Mouse (Mus musculus) neural tube, embryonic 14.5 days (tissue): ENCODE results near the gene Kcnc4. TPM values are rescaled to one million over a fixed set of nuclear protein-coding genes. Genes with fewer than 3 reads are reported as not detected.
A peak's percentile ranks its signal among the peaks of the same experiment; 100 is the strongest.

Experiments used
- ATAC-seq: fragments of 200-750 bp; cut with Nextera tagmentation; 2 replicates; pipeline ENCODE4 v1.8.0; 2017; ENCODE audit warnings: low read depth, mild to moderate bottlenecking, moderate TSS enrichment, moderate library complexity
- H3K27ac ChIP-seq: fragments of 300-500 bp; sonication (generic); 2 replicates; pipeline ENCODE4 v1.5.1; 2014; ENCODE audit warnings: low read depth, mild to moderate bottlenecking, control low read depth, low read length, moderate library complexity, mixed read lengths
- H3K27me3 ChIP-seq: fragments of 300-500 bp; sonication (generic); 2 replicates; pipeline ENCODE4 v1.6.1; 2014; ENCODE audit warnings: low read length; ENCODE audit not compliant: control insufficient read depth, insufficient read depth
- H3K36me3 ChIP-seq: fragments of 300-500 bp; sonication (generic); 2 replicates; pipeline ENCODE4 v1.6.1; 2014; ENCODE audit warnings: low read length, mixed read lengths; ENCODE audit not compliant: control insufficient read depth, insufficient read depth
- H3K4me1 ChIP-seq: fragments of 300-500 bp; sonication (generic); 2 replicates; pipeline ENCODE4 v1.6.1; 2014; ENCODE audit warnings: low read length; ENCODE audit not compliant: control insufficient read depth, insufficient read depth
- H3K4me2 ChIP-seq: fragments of 300-500 bp; sonication (generic); 2 replicates; pipeline ENCODE4 v1.6.1; 2014; ENCODE audit warnings: mild to moderate bottlenecking, low read depth, low read length, control low read depth
- H3K4me3 ChIP-seq: fragments of 300-500 bp; sonication (generic); 2 replicates; pipeline ENCODE4 v1.5.1; 2014; ENCODE audit warnings: low read depth, low read length, control low read depth, mixed read lengths
- H3K9ac ChIP-seq: fragments of 300-500 bp; sonication (generic); replicated peaks from 2 replicates; pipeline ENCODE4 v1.6.1; 2014; ENCODE audit warnings: low read depth, mild to moderate bottlenecking, control low read depth, low read length, mixed read lengths
- H3K9me3 ChIP-seq: fragments of 300-500 bp; sonication (generic); 2 replicates; pipeline ENCODE4 v1.6.1; 2016; ENCODE audit warnings: low read length; ENCODE audit not compliant: control insufficient read depth
- WGBS: fragments of 180-500 bp; shearing (Covaris S2); extraction: QIAGEN DNeasy Blood & Tissue Kit; methylation state at CpG from one replicate; pipeline ENCODE4 v1.1.7; 2014; 5-methylcytosine and 5-hydroxymethylcytosine counted together
- polyA plus RNA-seq: library from polyadenylated mRNA; unstranded; fragments of >200 nt; fragmentation: Nextera tagmentation; extraction: Ambion mirVana; gene quantifications from 2 replicates; pipeline ENCODE4 v1.2.1, GENCODE M21; 2014

The Kcnc4 gene
- polyA plus RNA-seq, 1 experiment from 2014 or later, result 7.7 TPM

DNA sequence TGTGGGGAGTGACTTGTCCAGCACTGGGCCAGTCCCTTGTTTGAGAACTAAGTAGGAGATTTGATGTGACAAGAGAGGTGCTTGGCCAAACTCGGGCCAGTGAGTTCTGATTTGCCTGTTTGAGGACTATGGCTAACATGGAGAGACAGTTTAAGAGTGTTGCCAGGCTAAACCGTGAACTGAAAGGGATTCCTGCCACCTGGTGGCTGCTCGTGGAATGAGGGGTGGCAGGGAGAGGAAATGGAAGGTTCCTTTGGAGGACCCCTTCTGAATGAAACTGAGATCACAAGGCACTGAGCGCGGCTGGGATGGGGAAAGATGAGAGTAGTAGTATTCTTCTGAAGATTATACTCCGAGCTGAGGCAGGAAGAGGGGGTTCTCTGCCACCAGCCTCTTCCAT, 7.2 kb upstream of the Kcnc4 start:
- no peak overlapping the region for H3K4me2 ChIP-seq
- H3K27me3 ChIP-seq, result peaks cover 3% of the 10 kb centered on the region; the same call in 1 of the 2 replicates
- ATAC-seq, result peak; percentile 54; the same call in 1 of the 2 replicates
- WGBS, result 6% methylated on average over 6 of the region's 6 CpGs
- no peak overlapping the region for H3K9ac ChIP-seq
- no peaks in the 10 kb centered on the region for H3K36me3 ChIP-seq
- H3K4me1 ChIP-seq, result no peaks in the 10 kb centered on the region
- H3K9me3 ChIP-seq, result no peaks in the 10 kb centered on the region
- H3K27ac ChIP-seq, result no peak overlapping the region
- H3K4me3 ChIP-seq, result no peak overlapping the region

DNA sequence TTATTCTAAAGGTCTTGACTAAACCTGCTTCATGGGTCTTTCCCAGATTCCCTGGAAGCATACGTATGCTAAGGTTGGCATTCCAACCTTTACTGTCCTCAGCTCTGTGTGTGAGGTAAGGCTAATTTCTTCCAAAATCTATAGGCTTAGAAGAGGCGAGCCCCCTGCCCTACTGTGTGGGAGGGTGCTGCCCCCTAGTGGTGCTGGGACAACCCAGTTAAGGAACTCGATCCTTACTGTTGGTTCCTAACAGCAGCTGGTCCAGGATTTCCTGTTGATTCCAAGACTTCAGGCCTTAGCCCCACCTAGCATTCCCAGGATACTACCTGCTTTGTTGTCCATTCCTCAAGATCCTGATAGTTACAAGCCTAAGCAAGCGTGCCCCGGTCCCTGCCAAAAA, 2.8 kb upstream of the Kcnc4 start:
- H3K4me2 ChIP-seq, result no peak overlapping the region
- H3K27me3 ChIP-seq, result peaks cover 40% of the 10 kb centered on the region
- peaks cover 17% of the 10 kb centered on the region for H3K4me1 ChIP-seq
- no peak overlapping the region for H3K9ac ChIP-seq
- no peak overlapping the region for H3K4me3 ChIP-seq
- WGBS, result 12% methylated on average over 5 of the region's 5 CpGs
- no peak overlapping the region for H3K27ac ChIP-seq
- no peak for ATAC-seq
- no peaks in the 10 kb centered on the region for H3K36me3 ChIP-seq
- no peaks in the 10 kb centered on the region for H3K9me3 ChIP-seq

DNA sequence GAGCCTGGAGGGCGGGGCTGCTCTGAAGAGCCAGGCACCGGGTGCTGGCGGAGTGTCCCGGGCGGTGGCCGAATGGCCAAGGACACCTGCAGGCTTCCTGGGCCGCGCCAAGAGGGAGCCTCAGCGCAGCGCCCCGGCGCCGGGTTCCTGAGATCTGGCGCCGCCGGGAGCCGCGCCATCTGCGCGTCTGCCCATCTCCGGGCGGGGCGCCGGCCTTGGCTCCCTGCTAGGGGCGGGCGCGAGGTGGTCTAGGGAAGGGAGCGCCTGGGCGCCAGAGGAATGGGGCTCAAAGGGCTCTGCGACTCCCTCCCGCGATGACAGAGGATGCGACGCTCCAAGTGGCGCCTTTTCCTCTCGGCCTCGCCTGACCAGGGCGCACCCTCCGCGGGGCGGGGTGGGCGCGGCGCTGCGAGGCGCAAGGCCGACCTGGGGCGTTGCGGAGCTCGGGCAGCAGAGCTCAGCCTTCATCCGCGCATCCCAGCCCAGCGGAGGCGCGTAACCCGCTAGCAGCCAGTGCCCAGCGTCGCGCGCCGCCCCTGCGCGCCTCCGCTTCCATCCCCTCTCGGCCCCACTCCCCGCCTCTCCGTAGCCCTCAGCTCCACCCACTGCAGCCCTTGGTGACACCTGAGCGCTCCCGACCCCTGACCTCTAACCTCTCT, 550 bp upstream of the Kcnc4 start:
- no peak overlapping the region for H3K27ac ChIP-seq
- WGBS, result under 1% methylated on average over 45 of the region's 69 CpGs
- peak; percentile 64 for ATAC-seq
- peaks cover 52% of the 10 kb centered on the region for H3K27me3 ChIP-seq
- H3K9me3 ChIP-seq, result no peaks in the 10 kb centered on the region
- peaks cover 17% of the 10 kb centered on the region for H3K4me1 ChIP-seq
- H3K9ac ChIP-seq, result peak overlapping the region; percentile 57
- no peaks in the 10 kb centered on the region for H3K36me3 ChIP-seq
- H3K4me3 ChIP-seq, result peak overlapping the region; percentile 57
- H3K4me2 ChIP-seq, result peak overlapping the region; percentile 96

DNA sequence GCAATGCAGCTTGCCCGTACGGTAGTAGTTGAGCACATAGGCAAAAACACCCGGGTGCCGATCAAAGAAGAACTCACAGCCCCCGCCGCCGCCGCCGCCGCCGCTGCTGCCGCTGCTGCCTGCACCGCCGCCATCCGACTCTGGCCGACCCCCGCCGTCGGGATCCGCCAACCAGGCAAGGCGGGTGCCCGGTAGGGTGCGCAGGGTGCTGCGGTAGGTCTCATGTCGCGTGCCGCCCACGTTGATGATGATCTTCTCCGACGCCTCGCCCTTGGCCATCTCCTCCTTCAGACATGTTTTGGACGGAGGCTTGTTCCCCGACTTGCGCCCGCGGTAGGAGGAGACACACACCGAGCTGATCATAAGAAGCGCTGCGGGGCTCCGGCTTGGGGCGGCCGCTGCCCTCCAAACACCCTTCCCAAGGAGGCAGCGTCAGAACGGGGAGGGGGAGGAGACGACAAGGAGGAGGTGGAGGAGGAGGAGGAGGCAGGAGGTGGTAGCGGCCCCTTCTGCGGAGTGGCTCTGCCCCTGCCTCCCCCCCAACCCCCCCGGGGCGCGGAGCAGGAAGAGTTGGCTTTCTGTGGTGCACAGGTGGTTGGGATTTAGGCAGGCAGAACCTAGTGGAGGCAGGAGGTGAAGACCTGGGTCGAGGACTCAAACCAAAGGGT, 690 bp downstream of the Kcnc4 start:
- Histone ChIP-seq H3K4me3 (peak overlapping the region; percentile 57), H3K4me1 (peaks cover 17% of the 10 kb centered on the region), H3K36me3 (no peaks in the 10 kb centered on the region), H3K27me3 (peaks cover 52% of the 10 kb centered on the region), H3K9ac (peak overlapping the region; percentile 57), H3K4me2 (peak overlapping the region; percentile 96), H3K9me3 (no peaks in the 10 kb centered on the region), H3K27ac (no peak overlapping the region)
- WGBS, result under 1% methylated on average over 50 of the region's 51 CpGs
- ATAC-seq, result 0 out of 2 replicates have a peak, but pooled peaks have one; percentile 13

DNA sequence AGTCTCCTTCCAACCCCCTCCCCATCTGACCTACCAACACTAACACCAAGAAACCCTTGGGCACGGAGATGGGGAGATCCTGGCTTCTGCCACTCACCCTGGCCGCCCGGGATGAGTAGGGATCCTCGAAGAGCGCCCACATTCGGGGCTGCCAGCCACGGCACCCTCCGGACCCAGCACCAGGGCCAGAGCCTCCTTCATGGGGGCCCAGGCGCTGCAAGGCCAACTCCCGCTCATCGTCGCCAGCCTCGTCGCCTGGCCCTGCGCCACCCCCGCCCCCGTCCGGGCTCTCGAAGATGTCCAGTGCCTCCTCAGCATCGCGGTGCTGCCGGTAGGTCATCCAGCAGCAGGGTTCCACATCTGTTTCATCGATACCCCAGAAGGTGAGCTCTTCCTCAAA, 1.2 kb downstream of the Kcnc4 start:
- Histone ChIP-seq H3K27ac (no peak overlapping the region), H3K4me3 (peak overlapping the region; percentile 57), H3K27me3 (peaks cover 52% of the 10 kb centered on the region), H3K4me1 (peaks cover 17% of the 10 kb centered on the region), H3K9ac (peak overlapping the region; percentile 22; the same call in 1 of the 2 replicates), H3K9me3 (no peaks in the 10 kb centered on the region), H3K4me2 (peak overlapping the region; percentile 96), H3K36me3 (no peaks in the 10 kb centered on the region)
- ATAC-seq, result no peak
- WGBS, result 2% methylated on average over 23 of the region's 23 CpGs

DNA sequence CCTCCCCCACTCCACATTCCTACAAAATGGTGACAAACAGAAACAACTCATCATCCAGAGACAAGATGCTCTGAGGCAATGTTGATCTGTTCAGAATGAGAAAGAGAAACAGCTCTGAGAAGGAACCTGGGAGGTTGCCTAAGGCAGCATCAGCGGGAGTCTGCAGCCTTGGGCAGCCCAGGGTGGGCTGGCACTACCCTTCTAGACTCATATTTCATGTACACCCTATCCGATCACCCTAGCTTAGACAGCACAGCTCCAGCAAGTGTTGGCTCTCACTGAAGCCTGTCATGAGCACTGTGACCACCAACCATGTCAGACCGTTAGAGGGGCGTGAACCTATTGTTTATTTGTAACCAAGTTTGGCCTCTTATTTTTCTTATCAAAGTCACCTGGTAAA, 5.1 kb downstream of the Kcnc4 start:
- 82% methylated on average over 4 of the region's 4 CpGs for WGBS

DNA sequence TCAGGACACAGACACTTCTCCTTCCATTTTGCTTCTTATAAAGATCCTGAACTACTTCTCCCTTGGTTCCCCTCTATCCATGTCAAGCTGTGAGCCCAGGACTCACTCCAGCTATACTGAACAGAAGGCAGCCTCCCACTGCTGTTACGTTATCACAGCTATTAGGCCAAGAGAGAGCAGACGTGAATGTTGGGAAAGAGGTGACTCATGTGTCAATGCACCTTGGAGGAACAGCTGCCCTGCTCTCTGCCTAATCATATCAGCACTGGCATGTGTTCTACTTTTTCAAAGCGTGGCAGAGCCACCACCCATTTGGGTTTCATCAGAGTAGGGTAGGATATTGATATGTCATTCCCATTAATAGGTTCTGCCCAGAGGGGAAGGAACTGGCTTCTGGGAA, 12.5 kb downstream of the Kcnc4 start:
- WGBS, result 74% methylated on average over 3 of the region's 3 CpGs
- H3K9ac ChIP-seq, result no peak overlapping the region
- H3K27ac ChIP-seq, result no peak overlapping the region
- no peak overlapping the region for H3K4me3 ChIP-seq
- no peaks in the 10 kb centered on the region for H3K27me3 ChIP-seq
- H3K9me3 ChIP-seq, result no peaks in the 10 kb centered on the region
- no peaks in the 10 kb centered on the region for H3K4me1 ChIP-seq
- H3K4me2 ChIP-seq, result no peak overlapping the region
- ATAC-seq, result no peak
- no peaks in the 10 kb centered on the region for H3K36me3 ChIP-seq

More for the DNA sequence above, 5.1 kb downstream of the Kcnc4 start:
- ATAC-seq, result no peak
- Histone ChIP-seq H3K27ac (no peak overlapping the region), H3K4me2 (no peak overlapping the region), H3K4me1 (peaks cover 15% of the 10 kb centered on the region), H3K9ac (no peak overlapping the region), H3K9me3 (no peaks in the 10 kb centered on the region), H3K36me3 (no peaks in the 10 kb centered on the region), H3K27me3 (peaks cover 31% of the 10 kb centered on the region), H3K4me3 (no peak overlapping the region)

DNA sequence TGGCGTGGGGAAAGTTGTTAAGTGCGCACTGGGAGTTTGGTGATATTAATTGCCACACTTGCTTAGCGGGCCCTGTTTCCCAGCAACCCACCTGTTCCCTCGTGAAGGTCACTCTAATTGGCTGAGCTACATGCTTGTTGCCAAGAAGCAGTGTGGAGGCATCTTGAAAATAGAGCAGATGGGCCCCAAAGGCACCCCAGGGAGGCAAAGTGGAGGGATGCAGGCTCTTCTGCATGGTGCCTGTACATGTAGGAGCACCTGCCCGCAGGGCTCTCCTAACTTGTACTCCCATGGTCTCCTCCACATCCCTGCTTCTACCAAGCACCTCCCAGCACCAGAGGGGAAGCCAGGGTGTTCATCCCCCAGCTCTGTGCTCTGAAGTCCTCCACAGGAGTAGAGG, 15.5 kb downstream of the Kcnc4 start:
- no peaks in the 10 kb centered on the region for H3K9me3 ChIP-seq
- no peak overlapping the region for H3K27ac ChIP-seq
- H3K36me3 ChIP-seq, result no peaks in the 10 kb centered on the region
- H3K4me3 ChIP-seq, result no peak overlapping the region
- no peaks in the 10 kb centered on the region for H3K27me3 ChIP-seq
- ATAC-seq, result no peak
- WGBS, result 74% methylated on average over 5 of the region's 5 CpGs
- no peak overlapping the region for H3K4me2 ChIP-seq
- no peaks in the 10 kb centered on the region for H3K4me1 ChIP-seq
- no peak overlapping the region for H3K9ac ChIP-seq

DNA sequence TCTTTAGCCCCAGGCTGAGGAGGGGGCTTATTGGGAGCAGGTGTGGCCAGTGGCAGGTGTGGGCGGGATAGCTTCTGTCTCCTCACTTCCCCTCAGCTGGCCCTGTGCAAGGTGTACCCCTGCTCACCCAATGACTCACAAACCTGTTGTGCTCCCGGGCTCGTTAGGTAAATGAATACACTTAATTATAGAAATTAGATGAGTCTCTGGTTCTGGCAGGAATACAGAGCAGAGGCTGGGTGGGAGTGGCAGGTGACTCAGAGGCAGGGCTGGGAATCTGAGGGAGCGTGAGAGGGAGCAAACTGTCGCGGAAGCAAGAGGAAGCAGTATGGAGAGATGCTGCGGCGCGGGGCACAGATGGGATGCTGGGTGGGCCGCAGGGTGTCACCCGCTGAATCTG, 17.2 kb downstream of the Kcnc4 start:
- no peak for ATAC-seq

More for the DNA sequence above, 17.2 kb downstream of the Kcnc4 start:
- H3K9me3 ChIP-seq, result no peaks in the 10 kb centered on the region
- H3K36me3 ChIP-seq, result no peaks in the 10 kb centered on the region
- H3K27ac ChIP-seq, result no peak overlapping the region
- H3K4me2 ChIP-seq, result no peak overlapping the region
- H3K27me3 ChIP-seq, result no peaks in the 10 kb centered on the region
- no peak overlapping the region for H3K9ac ChIP-seq
- no peak overlapping the region for H3K4me3 ChIP-seq
- 80% methylated on average over 11 of the region's 11 CpGs for WGBS
- H3K4me1 ChIP-seq, result no peaks in the 10 kb centered on the region
